Mouse (Mus musculus) retina, adult 2 months (tissue): ENCODE measurements at regions not wholly inside any gene's neighbourhood (a gene's known extent, or its start where the extent isn't known, plus 50 kb on each side); places are given as distances from the start of the nearest gene placed in this dataset.
A peak's percentile ranks its signal among the peaks of the same experiment; 100 is the strongest.

Experiments used
- DNase-seq: peaks from one replicate; pipeline ENCODE4 v3.0.0-alpha.2; 2012; ENCODE audit warnings: low read depth, low spot score

DNA sequence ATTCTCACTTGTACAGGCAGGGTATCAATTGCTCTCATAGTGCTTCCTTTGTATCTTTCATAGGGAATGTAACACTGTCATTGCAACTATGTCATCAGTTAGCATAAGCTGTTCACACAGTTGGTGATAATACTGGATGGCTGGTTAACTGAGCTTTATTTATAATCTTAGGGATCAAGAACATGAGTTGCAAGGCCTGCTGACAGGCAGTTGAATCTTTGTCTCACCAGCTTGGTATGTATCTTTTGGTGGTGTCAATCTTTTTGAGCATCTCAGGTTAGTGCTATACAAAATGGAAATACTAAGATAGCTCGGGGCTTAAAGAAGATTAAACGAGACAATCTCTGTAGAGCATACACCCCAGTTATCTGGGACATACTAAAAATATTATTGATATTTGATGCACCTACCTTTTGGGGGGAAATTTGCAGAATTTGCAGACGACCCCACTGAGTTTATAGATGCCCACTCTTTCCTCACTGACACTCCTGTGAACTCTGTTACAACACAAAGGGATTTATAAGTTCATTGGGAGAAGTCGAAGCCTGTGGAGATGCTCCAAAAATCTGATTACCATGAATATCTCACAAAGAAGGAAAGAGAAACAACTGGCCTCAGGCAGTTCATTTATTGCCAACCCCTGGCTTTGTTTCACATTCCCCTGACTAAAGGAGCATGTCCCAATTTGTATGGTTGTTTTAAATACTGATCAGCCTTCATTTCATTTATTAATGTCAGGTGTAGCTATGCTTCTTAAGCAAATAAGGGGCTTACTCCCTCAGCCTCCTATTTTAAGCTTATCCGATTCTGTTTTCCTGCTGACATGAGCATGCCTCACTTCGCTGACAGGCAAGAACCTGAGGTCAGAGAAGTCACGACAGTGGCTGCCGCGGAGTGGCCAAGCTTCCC is 193.5 kb downstream of the Fndc1 start:
- peak; percentile 74 for DNase-seq

DNA sequence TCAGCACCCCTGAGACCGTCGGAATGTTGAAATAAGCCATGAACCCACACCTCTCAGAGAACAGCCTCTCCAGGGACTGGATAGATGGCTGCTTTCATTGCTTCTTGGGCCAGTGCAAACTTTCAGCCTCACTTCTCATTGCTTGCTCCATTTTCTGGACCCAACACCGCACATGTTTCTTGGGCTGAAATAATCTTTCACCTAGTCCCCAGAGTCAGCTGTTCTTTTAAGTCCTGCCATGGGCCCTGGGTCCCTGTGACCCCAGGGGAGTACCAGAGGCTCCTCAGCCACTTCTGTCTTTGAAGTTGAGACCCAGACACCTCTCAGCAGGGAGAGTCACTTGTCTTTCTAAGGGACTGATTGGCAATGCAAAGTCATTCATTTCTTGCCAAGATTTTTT is 201.4 kb downstream of the Fndc1 start:
- no peak for DNase-seq

DNA sequence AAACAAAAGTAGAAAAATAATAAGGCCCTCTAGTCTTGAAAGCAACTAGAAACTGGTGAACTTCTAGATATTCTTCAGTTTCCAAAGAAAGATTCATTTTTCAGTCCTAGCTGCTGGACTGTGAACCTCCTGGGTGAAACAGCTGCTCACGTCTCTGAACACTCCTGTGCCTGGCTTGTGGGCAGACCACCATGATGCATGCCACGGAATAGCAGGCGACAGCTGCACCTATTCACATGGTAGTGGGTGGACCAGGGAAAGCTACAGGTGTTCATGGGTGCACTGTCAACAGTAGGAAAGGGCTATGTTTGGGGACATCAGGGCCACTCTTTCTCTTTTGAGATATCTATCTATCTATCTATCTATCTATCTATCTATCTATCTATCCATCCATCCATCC is 203.7 kb downstream of the Fndc1 start:
- no peak for DNase-seq

DNA sequence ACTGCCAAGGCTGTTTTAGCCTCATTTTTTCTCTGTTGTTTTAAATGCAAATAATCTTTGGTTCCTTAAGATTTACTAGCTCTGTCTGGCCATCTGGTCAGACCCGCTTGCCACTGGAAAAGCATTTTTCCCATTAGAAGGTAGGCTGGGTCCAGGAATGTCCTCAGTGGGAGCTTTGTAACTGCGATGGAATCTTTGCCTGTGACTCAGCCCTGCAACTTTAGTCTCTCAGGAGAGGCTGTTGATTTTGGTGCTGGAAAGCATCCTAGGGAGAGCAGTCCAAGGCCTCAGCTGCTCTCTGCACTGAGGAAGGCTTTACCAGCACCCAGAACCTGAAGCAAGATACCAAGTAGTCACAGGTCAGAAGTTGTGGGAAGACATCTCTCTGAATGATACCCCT is 205.8 kb downstream of the Fndc1 start:
- no peak for DNase-seq

DNA sequence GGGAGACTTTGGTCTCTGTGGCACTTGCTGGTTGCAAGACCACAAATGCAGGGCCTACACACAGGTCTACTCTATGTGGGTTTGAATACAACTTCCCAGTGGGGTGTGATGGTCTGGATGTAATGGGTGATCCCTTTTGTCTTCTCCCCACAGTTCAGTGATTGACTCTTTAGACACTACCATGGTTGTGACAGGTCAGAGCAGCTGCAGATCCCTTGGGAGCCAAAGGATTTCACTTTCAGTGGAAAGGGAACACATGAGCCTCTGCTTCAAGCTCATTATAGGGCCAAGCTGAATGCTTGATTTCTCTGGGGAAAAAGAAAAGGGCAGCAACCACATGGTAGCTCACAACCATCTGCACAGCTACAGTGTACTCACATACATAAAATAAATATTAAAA is 206.9 kb downstream of the Fndc1 start:
- DNase-seq, result no peak

DNA sequence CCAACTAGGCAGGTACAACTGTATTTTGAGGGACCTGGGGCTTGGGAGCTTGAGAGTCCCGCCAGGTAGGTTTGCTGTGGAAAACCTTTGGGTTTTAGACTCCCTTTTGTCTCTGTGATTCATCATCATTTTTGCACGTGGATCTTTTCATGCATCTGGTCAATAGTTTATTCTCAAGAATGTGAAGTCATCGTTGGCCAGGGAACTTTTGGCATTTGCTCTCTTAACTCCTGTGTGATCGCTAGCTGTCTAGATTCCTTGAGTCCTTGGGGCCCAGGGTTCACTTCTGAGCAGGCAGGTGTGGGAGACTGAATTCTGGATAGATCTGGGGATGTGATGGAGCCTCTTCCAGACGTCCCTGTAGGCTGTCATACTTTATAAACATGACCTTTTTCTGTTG is 207.5 kb downstream of the Fndc1 start:
- DNase-seq, result no peak

DNA sequence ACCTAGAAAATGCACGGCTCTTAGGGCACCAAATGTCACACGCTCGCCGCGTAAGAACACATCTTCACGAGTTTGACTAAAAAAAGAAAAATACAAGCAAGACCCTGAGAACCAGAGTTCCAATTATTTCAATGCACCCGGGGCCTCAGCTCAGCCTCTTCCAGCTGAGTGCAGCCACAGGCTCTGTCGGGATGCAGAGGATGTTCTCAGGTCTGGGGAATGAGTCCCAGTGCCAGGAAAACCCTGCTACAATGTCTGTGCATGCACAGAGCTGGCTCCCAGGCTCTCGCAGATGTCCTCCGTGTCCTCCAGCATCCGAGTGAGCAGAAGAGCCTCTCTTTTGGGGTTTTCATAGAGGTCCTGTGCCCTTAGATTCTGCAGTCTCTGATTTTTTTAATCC is 219.1 kb downstream of the Fndc1 start:
- no peak for DNase-seq

DNA sequence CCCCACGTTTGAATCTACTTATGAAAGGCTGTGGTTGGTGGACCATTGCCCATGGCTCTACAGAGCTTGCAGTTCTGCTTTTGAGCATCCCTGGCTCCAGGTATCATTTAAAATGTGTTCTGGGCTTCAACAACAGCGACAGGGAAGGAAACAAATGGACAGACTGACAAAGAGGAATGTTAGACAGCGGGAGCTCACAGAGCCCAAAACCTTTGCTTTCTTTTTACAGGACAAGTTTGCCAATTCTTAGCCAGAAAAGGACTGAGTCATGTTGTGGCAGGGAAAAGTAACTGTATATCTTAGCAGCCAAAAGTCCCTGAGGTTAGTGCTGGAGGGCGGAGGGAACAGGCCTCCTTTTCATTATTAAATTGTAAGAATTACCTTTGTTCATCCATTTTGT is 219.7 kb downstream of the Fndc1 start:
- DNase-seq, result no peak

DNA sequence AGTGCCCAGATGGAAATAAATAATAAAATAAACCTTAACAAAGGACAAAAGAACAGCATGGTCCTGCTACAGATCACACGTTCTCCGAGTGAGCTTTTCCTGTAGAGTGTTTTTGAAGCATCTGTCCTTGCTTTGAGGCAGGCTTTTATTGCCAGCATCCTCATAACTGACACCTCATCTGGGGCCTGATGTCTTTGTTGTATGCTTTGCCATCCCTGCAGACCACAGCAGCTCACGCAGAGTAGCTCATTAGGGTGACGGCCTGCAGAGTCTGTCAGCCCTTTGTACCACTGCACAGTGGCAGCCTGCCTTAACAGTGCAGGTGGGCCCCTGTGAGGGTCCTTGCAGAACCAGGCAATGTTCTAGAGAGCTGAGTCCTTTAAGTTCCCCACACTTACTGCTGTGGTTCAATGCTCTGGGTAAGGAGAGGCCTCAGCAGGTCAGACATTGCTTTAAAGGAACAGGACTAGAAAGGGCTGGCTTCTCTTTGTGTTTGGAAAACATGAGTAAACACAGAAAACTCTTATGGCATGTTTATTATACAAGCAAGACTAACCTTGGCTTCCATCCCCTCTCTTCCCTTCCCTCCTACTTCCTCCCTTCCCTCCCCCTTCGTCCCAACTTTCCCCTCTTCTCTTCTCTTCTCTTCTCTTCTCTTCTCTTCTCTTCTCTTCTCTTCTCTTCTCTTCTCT is 219.7 kb upstream of the Unc93a2 start:
- no peak for DNase-seq

DNA sequence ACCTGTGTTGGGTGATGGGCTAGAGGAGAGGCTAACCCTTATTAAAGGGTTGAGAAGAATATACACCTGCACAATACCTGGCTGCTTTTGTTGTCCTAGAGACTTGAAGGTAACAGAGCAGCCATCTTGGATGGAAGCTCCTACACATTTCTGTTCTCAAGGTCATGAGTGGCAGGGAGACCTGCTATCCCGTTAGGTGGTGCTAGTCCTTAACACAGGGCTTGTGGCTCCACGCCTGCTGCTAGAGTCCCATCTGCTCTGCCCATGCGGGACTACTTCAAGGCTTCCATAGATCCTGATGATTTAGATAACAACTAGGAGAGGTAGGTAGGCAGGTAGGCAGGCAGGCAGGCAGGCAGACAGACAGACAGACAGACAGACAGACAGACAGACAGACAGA is 218.8 kb upstream of the Unc93a2 start:
- no peak for DNase-seq

DNA sequence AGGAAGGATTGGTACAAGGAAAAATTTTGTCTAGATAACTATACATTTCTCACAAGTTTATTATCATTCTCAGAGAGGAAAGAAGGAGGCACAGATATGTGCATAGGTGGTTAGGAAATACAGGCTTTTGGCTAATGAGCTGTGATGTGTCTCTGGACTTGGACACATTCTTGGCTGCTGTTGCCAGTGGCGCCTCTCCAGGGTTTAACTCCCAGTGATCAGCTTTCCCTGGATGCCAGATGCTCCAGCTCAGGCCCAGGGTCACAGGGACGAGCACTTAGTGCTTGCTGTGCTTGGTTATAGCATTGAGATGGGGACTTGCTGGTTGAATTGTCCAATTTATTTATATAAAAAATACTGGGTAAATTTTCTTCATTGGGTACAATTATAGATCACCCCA is 215.3 kb upstream of the Unc93a2 start:
- peak; percentile 16 for DNase-seq

DNA sequence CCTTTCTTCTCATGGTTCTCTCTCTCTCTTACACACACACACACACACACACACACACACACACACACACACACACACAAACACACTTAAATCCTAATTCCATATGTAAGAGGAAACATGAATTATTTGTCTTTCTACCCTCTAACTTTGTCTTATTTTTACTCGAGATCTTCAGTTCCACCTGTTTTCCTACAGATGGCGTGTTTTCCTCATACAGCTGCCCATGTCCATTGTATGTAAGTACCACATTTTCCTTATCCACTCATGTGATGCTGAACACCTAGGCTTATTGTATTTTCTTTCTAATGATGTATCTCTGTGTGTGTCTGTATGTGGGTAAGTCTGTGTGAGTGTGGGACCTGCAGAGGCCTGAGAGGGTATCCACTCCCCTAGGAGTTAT is 212.2 kb upstream of the Unc93a2 start:
- DNase-seq, result no peak

DNA sequence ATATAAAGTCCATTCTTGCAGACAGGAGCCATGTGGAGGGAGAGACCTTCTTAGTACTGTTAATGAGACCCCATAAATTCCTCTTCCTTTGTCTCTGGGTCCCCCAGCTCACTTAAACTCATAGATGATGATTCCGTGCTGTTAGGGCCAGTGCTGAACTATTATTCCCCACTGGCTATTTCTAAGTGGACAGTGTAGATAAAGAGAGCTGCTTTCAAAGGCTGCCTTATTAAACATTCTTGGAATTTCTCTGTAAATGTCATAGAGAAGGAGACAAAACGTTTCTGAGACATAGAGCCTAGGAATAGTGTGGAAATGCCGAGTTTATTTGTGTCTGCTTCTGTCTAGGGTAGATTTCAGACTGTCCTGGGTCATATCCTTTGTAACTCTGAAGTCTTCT is 209.5 kb upstream of the Unc93a2 start:
- DNase-seq, result no peak

DNA sequence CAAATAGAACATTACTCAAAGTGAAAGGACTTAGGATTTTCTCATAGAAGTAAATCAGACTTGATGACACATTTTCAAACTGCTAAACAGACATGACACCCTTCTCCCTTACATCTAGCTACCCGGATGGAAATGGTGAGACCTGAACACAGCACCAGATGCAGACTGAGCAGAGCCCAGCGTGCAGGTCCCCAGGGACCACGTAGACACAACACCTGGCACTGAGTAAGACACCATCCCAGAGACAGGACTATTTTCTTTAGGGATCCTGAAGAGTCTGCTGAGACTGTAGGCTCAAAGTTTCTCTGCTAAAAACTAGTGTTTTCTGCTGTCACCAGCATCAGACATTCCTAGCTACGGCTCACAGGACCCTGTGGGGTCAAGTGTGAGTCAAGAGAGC is 207.2 kb upstream of the Unc93a2 start:
- no peak for DNase-seq

DNA sequence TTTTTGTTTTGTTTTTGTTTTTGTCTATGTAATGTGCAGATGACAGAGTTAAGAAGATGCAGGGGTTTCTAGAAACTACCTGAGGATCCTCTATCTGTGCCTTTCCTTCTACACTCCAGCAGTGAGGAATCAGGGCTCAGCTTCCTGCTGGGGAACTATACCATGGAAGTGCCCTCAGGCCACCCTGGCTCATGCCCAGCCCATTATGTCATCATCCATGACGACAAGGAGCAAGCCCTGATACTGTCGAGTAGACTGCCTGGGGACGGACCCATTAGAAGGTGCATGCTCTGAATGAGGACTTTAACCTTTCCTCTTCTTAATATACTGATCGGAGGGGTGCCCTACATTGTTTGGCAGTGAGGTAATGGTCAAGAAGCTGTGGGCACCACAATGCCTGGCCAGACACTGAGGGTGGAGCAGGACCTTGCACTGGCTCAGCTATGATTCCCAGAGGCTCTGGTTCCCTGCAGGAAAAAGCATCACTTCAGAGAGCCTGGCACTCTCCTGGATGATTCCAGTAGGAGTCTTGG is 197.7 kb upstream of the Unc93a2 start:
- no peak for DNase-seq

DNA sequence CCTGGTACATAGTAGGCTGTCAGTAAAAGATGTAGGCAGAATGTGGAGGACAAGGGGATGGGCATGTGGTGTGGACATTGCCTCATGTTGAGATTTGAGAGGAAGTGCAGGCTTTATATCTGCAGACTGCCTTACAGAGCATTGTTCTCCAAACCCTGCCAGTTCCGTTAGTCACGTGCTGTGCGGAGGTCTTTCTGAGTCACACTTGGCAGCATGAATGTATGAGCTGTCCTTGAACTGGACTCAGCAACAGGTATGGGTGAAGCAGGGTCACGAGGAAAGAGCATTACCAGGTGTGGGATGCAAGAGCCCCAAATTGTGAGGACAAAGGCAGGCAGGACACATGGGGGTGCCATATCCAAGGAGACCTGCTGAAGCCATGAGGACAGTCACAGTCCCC is 193.8 kb upstream of the Unc93a2 start:
- DNase-seq, result no peak

DNA sequence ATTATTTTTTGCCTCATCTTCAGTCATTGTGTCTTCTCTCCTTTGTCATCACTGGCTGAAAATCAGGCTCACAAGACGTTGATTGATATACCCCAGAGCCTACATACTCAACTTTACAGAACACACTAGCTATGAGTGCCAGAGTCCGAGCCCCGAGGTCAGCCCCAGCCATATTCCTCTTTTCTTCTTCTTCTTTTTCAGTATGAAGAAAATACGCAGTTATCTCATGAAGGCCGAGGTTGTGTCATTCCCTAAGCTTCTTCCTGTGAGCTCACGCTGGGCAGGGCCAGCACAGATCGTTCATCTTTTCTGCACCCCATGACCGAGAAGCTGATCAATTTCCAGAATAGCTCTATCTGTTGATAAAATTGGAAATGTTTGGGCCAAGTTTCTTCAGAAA is 192.7 kb upstream of the Unc93a2 start:
- no peak for DNase-seq

DNA sequence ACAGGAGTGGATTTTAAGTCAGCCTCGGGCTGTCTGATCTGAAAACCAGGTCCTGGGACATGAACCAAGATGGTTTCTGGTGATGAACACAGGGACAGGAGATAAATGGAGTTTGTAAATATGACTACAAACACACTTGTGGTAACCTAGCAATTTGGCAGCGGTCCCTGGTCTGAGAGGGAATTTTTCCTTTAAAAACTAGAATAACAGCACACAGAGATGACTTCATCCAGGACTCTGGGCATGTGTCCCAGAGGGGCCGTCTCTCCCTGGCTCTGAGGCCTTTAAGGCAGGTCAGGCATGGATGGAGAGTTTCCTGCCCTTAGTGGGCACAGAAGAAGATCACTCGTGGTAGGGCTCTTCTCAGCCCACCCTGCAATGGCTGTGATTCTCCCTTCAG is 192.0 kb upstream of the Unc93a2 start:
- DNase-seq, result no peak

DNA sequence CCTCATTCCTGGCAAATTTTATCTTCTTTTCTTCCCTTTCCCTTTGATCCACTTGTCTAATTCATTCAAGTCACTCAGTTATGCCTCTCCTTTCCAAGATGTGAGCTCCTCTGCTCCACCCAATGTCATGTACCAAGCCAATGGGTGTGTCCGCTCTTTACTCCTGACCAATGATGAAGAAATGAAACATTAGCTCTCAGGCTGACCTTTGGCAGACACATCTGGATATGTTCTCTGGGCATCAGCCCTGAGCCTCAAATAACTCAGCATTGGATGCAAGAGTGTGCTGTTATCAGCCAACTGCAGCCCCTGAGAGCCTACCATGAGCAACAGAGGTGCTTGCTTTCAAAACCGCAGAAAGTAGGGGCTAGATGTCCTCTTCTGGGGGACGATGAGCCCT is 186.2 kb upstream of the Unc93a2 start:
- DNase-seq, result no peak

DNA sequence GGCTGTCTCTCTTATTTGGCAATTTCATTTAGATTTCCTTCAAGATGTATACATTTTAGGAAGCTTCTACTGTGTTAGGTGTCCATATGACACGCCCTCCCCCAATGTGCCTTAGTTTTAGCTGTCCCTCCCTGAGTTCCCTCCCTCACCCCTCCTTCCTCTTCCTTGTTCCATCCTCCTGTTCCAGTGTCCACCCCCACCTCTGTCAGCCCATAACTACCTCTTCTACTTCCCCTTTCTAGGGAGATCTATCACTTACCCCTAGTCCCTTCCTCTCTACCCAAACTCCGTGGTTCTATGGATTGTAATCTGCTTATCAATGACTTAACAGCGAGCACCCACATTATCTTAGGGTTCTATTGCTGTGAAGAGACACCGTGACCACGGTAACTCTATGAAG is 183.2 kb upstream of the Unc93a2 start:
- DNase-seq, result no peak

DNA sequence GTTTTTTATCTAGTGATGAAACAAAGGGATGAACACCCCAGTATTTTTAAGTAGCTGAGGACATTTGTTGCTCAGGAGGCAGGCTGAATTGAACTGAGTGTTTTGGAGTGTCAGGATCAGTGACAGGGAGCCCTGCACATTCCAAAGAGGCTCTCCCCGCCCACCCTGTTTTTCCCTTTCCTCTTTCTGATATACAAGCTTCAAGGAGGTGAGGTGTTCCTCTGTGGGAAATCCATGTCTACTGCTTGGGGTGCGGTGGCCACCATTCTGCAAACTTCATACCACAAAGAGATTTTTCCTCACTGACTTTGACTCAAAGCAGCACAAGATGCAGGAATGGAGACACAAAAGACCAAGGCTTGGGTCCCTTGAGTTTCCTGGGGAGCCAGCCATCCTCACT is 180.5 kb upstream of the Unc93a2 start:
- DNase-seq, result no peak

DNA sequence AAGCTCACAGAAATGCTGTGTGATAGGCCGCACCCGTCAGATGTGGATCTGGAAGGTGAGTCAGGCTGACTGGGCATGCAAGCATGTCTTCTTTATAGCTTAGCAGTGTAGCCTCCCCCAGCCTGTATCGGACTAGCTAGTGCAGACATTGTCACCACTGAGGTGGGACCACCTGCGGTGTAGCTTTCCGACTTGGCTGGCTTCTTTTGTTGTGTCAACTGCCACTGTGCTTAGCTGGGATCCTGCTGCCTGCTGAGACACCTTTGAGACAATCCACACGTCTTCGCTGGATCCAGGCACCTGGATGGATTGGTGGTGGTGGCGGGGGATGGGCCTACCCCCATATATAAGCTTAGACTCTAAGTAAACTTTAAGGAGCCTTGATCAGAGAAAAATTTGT is 177.7 kb upstream of the Unc93a2 start:
- no peak for DNase-seq

DNA sequence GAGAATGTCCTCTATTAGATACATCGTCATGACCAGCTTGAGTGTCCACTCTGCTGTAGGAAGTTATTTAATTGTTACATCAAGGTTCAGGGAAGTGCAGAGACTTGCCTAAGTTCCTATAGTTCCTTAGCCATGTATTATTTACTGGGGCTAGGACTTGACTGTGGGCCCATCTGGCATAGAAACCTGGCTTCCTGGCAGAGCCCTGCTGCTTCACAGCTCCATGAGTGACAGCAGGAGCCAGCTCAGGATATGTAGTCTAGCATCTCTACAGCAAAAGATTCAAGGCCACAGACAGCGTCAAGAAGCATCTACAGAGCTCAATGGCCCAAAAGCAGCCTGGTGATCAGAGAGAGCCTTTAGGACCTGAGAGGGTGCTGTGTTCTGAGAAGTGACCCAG is 163.2 kb upstream of the Unc93a2 start:
- DNase-seq, result no peak
